In genomic region chr17:29637377-29637776, GRCm38 (mm10) we compare ENCODE assay signal across 14 mouse cellular contexts. TPM values are rescaled to one million over a fixed set of nuclear protein-coding genes. Genes with fewer than 3 reads are reported as not detected.
DNase-seq lines count a peak whose midpoint lies in the region; ATAC-seq and TF ChIP-seq lines count a peak whose summit lies in the region.
"Had no signal": no experiment of that assay in that cellular context is flagged by ENCODE, and none has a peak within 500 bp of the region (broad histone marks: within the 10 kb centered on the region; RNA-seq: fewer than 3 reads in every experiment).

No protein-coding gene starts in this region.

- 81% methylated on average over 4 of the region's 4 CpGs for WGBS in forebrain, postnatal 0 days
- WGBS in forebrain, embryonic 16.5 days: 84% methylated on average over 4 of the region's 4 CpGs
- WGBS in liver, embryonic 13.5 days (ENCODE audit: insufficient replicate concordance): 67% methylated on average over 4 of the region's 4 CpGs
- 92% methylated on average over 4 of the region's 4 CpGs for WGBS in midbrain, embryonic 10.5 days

- no peak overlapping the region for H3K9ac ChIP-seq in forebrain, postnatal 0 days
- no peak overlapping the region for H3K9ac ChIP-seq in forebrain, embryonic 16.5 days (replicated peaks; ENCODE audit: low read depth, low read length)
- peak overlapping the region; percentile 44; the same call in 1 of the 2 replicates for H3K9ac ChIP-seq in liver, embryonic 13.5 days
- H3K9ac ChIP-seq: forebrain, embryonic 12.5 days; heart, embryonic 15.5 days; limb, embryonic 13.5 days had no signal

- ATAC-seq in forebrain, postnatal 0 days: no peak
- ATAC-seq in forebrain, embryonic 16.5 days: no peak
- peak; percentile 67 for ATAC-seq in liver, embryonic 13.5 days (ENCODE audit: low read depth)
- ATAC-seq: activated CD4-positive, CD25-positive, alpha-beta regulatory T cell, adult 4 months; intestine, postnatal 0 days had no signal

- DNase-seq in forebrain, postnatal 0 days: peak; percentile 10
- DNase-seq in MEL-GATA-1-ER (ENCODE audit: extremely low read depth, low read depth): peak; percentile 81
- DNase-seq in c-Kit-positive CD71-positive TER-119-positive erythroid progenitor cells, embryonic 14.5 days (ENCODE audit: low spot score): peak; percentile 47
- DNase-seq in liver, embryonic 13.5 days: peak; percentile 41
- no peak for DNase-seq in midbrain, embryonic 10.5 days (ENCODE audit: low spot score)
- no peak for DNase-seq in thymus, postnatal 36 days
- DNase-seq: midbrain, embryonic 14.5 days; right cerebral cortex, postnatal 14 days had no signal

- no peak for TF ChIP-seq CTCF in forebrain, postnatal 0 days (IDR thresholded peaks at IDR 0.05; ENCODE audit: low read depth)

- H3K27ac ChIP-seq in forebrain, postnatal 0 days (ENCODE audit: low read depth, low read length): no peak overlapping the region
- H3K27ac ChIP-seq in forebrain, embryonic 16.5 days (ENCODE audit: low read length): no peak overlapping the region
- peak overlapping the region; percentile 81 for H3K27ac ChIP-seq in liver, embryonic 13.5 days
- no peak overlapping the region for H3K27ac ChIP-seq in midbrain, embryonic 10.5 days (replicated peaks)
- H3K27ac ChIP-seq: forebrain, embryonic 12.5 days; heart, embryonic 15.5 days; limb, embryonic 13.5 days had no signal

- H3K4me3 ChIP-seq in forebrain, postnatal 0 days (ENCODE audit: low read depth, low read length): no peak overlapping the region
- no peak overlapping the region for H3K4me3 ChIP-seq in forebrain, embryonic 16.5 days (replicated peaks; ENCODE audit: low read length)
- H3K4me3 ChIP-seq in liver, embryonic 13.5 days (replicated peaks): no peak overlapping the region
- H3K4me3 ChIP-seq in midbrain, embryonic 10.5 days: no peak overlapping the region
- H3K4me3 ChIP-seq: forebrain, embryonic 12.5 days; heart, embryonic 15.5 days; limb, embryonic 13.5 days had no signal

- no peaks in the 10 kb centered on the region for H3K9me3 ChIP-seq in forebrain, postnatal 0 days (ENCODE audit: low read length)
- H3K9me3 ChIP-seq in forebrain, embryonic 16.5 days (ENCODE audit: control insufficient read depth, low read length): no peaks in the 10 kb centered on the region
- H3K9me3 ChIP-seq in liver, embryonic 13.5 days (replicated peaks): no peaks in the 10 kb centered on the region
- H3K9me3 ChIP-seq in midbrain, embryonic 10.5 days (replicated peaks): no peaks in the 10 kb centered on the region
- H3K9me3 ChIP-seq: forebrain, embryonic 12.5 days; heart, embryonic 15.5 days; limb, embryonic 13.5 days had no signal

- no peaks in the 10 kb centered on the region for H3K4me1 ChIP-seq in forebrain, postnatal 0 days (ENCODE audit: insufficient read depth)
- no peaks in the 10 kb centered on the region for H3K4me1 ChIP-seq in forebrain, embryonic 16.5 days (replicated peaks; ENCODE audit: control insufficient read depth, insufficient read depth, low read length)
- H3K4me1 ChIP-seq in liver, embryonic 13.5 days (replicated peaks): peaks cover 37% of the 10 kb centered on the region
- no peaks in the 10 kb centered on the region for H3K4me1 ChIP-seq in midbrain, embryonic 10.5 days
- H3K4me1 ChIP-seq: forebrain, embryonic 12.5 days; limb, embryonic 13.5 days had no signal

- H3K27me3 ChIP-seq in forebrain, postnatal 0 days (ENCODE audit: insufficient read depth, low read length): no peaks in the 10 kb centered on the region
- H3K27me3 ChIP-seq in forebrain, embryonic 16.5 days (replicated peaks; ENCODE audit: control insufficient read depth, insufficient read depth, low read length): no peaks in the 10 kb centered on the region
- no peaks in the 10 kb centered on the region for H3K27me3 ChIP-seq in liver, embryonic 13.5 days
- H3K27me3 ChIP-seq in midbrain, embryonic 10.5 days (ENCODE audit: low read depth, poor library complexity, severe bottlenecking): no peaks in the 10 kb centered on the region
- H3K27me3 ChIP-seq: forebrain, embryonic 12.5 days; heart, embryonic 15.5 days; limb, embryonic 13.5 days had no signal

- H3K36me3 ChIP-seq in forebrain, postnatal 0 days (ENCODE audit: insufficient read depth): peaks cover 83% of the 10 kb centered on the region
- H3K36me3 ChIP-seq in forebrain, embryonic 16.5 days (ENCODE audit: control insufficient read depth, insufficient read depth): peaks cover 16% of the 10 kb centered on the region
- H3K36me3 ChIP-seq in liver, embryonic 13.5 days: peaks cover 97% of the 10 kb centered on the region
- peaks cover 99% of the 10 kb centered on the region for H3K36me3 ChIP-seq in midbrain, embryonic 10.5 days

- H3K4me2 ChIP-seq in forebrain, postnatal 0 days (ENCODE audit: low read depth): no peak overlapping the region
- no peak overlapping the region for H3K4me2 ChIP-seq in forebrain, embryonic 16.5 days (ENCODE audit: low read length)
- peak overlapping the region; percentile 35 for H3K4me2 ChIP-seq in liver, embryonic 13.5 days
- H3K4me2 ChIP-seq: forebrain, embryonic 12.5 days; heart, embryonic 15.5 days; limb, embryonic 13.5 days had no signal

RNA-seq across cellular contexts. Expression of gene Gm28043, which starts 22.7 kb away (rescaled TPM):
- total RNA-seq in forebrain, postnatal 0 days (2014; rRNA removed): 6.2 and 7.0 TPM in 2 replicates
- polyA plus RNA-seq in forebrain, postnatal 0 days (2015; fragmentation: Nextera tagmentation; extraction: Ambion mirVana): 1.3 and 2.3 TPM in 2 replicates
- 2.3 and 2.6 TPM in 2 replicates for polyA plus RNA-seq in forebrain, embryonic 16.5 days (2015; fragmentation: Nextera tagmentation; extraction: Ambion mirVana)
- 0.98 and 1.3 TPM in 2 replicates for polyA plus RNA-seq in liver, embryonic 13.5 days (2015; fragmentation: Nextera tagmentation; extraction: Ambion mirVana)
- polyA plus RNA-seq in midbrain, embryonic 10.5 days (2016; fragmentation: Nextera tagmentation; extraction: Ambion mirVana): 2.4 and 3.0 TPM in 2 replicates

RNA-seq across cellular contexts. Expression of gene Rnf8, which starts 22.8 kb away (rescaled TPM):
- 49.0 and 50.3 TPM in 2 replicates for total RNA-seq in forebrain, postnatal 0 days (2014; rRNA removed)
- polyA plus RNA-seq in forebrain, postnatal 0 days (2015; fragmentation: Nextera tagmentation; extraction: Ambion mirVana): 60.2 and 68.8 TPM in 2 replicates
- polyA plus RNA-seq in forebrain, embryonic 16.5 days (2015; fragmentation: Nextera tagmentation; extraction: Ambion mirVana): 103 and 104 TPM in 2 replicates
- 43.6 and 46.0 TPM in 2 replicates for polyA plus RNA-seq in liver, embryonic 13.5 days (2015; fragmentation: Nextera tagmentation; extraction: Ambion mirVana)
- 113 and 116 TPM in 2 replicates for polyA plus RNA-seq in midbrain, embryonic 10.5 days (2016; fragmentation: Nextera tagmentation; extraction: Ambion mirVana)

RNA-seq across cellular contexts. Expression of gene Cmtr1, which starts 23.0 kb away (rescaled TPM):
- total RNA-seq in forebrain, postnatal 0 days (2014; rRNA removed): 59.9 and 81.9 TPM in 2 replicates
- polyA plus RNA-seq in forebrain, postnatal 0 days (2015; fragmentation: Nextera tagmentation; extraction: Ambion mirVana): 76.9 and 92.3 TPM in 2 replicates
- polyA plus RNA-seq in forebrain, embryonic 16.5 days (2015; fragmentation: Nextera tagmentation; extraction: Ambion mirVana): 132 and 146 TPM in 2 replicates
- 77.2 and 91.4 TPM in 2 replicates for polyA plus RNA-seq in liver, embryonic 13.5 days (2015; fragmentation: Nextera tagmentation; extraction: Ambion mirVana)
- 126 and 137 TPM in 2 replicates for polyA plus RNA-seq in midbrain, embryonic 10.5 days (2016; fragmentation: Nextera tagmentation; extraction: Ambion mirVana)

Comparison
In these comparisons a context has a peak if more than half of its experiments do, and no peak if none do; other contexts are left out.
1. DNase-seq: peak in forebrain, postnatal 0 days (single experiment), MEL-GATA-1-ER (single experiment), c-Kit-positive CD71-positive TER-119-positive erythroid progenitor cells, embryonic 14.5 days (single experiment) and liver, embryonic 13.5 days (single experiment); none in midbrain, embryonic 10.5 days (single experiment) and thymus, postnatal 36 days (0 of 2).